Mouse (Mus musculus): ENCODE results near the gene Srgn.

Srgn gene

GRCm38 (mm10) chr10:62527351-62527750 lies at the start of gene Srgn:
Gene Srgn (minus strand): TSS chr10:62527451.
- no peak for DNase-seq

GRCm38 (mm10) chr10:62575001-62575400 lies 47.8 kb upstream of the Srgn start:
- DNase-seq = no peak

GRCm38 (mm10) chr10:62570126-62570871 lies 43.0 kb upstream of the Srgn start:
- no peak for DNase-seq

GRCm38 (mm10) chr10:62568861-62569260 lies 41.6 kb upstream of the Srgn start:
- no peak for DNase-seq

GRCm38 (mm10) chr10:62557736-62558135 lies 30.5 kb upstream of the Srgn start:
- DNase-seq = peak; percentile 40

- no peak for DNase-seq
Measured at GRCm38 (mm10) chr10:62556558-62556901, 29.3 kb upstream of the Srgn start.

GRCm38 (mm10) chr10:62555705-62556557 lies 28.7 kb upstream of the Srgn start:
- no peak for DNase-seq

GRCm38 (mm10) chr10:62553611-62554091 lies 26.4 kb upstream of the Srgn start:
- DNase-seq = no peak

- no peak for DNase-seq
Measured at GRCm38 (mm10) chr10:62550787-62551300, 23.6 kb upstream of the Srgn start.

GRCm38 (mm10) chr10:62549523-62550166 lies 22.4 kb upstream of the Srgn start:
- DNase-seq = peak; percentile 76

GRCm38 (mm10) chr10:62546441-62546840 lies 19.2 kb upstream of the Srgn start:
- no peak for DNase-seq

- DNase-seq = no peak
Measured at GRCm38 (mm10) chr10:62545759-62546158, 18.5 kb upstream of the Srgn start.

- DNase-seq = no peak
Measured at GRCm38 (mm10) chr10:62544316-62544715, 17.1 kb upstream of the Srgn start.

GRCm38 (mm10) chr10:62543399-62543808 lies 16.2 kb upstream of the Srgn start:
- DNase-seq = peak; percentile 53

GRCm38 (mm10) chr10:62542928-62543327 lies 15.7 kb upstream of the Srgn start:
- DNase-seq = no peak

- DNase-seq = no peak
Measured at GRCm38 (mm10) chr10:62542507-62542906, 15.3 kb upstream of the Srgn start.

GRCm38 (mm10) chr10:62541499-62541898 lies 14.2 kb upstream of the Srgn start:
- DNase-seq = no peak

GRCm38 (mm10) chr10:62540800-62541199 lies 13.5 kb upstream of the Srgn start:
- DNase-seq = peak; percentile 57

GRCm38 (mm10) chr10:62534509-62534908 lies 7.3 kb upstream of the Srgn start:
- DNase-seq = no peak

- DNase-seq = no peak
Measured at GRCm38 (mm10) chr10:62532832-62533231, 5.6 kb upstream of the Srgn start.

GRCm38 (mm10) chr10:62530183-62530582 lies 2.9 kb upstream of the Srgn start:
- no peak for DNase-seq

GRCm38 (mm10) chr10:62522346-62522950 lies 4.8 kb downstream of the Srgn start:
- DNase-seq = no peak

- DNase-seq = peak; percentile 53
Measured at GRCm38 (mm10) chr10:62521763-62522162, 5.5 kb downstream of the Srgn start.
